Mouse (Mus musculus) embryo, embryonic 9.5 days (tissue): ENCODE results near the gene Cops4.

Source experiments
- DNase-seq: peaks from one replicate; pipeline ENCODE4 v3.0.0-alpha.2; 2017; ENCODE audit errors: extremely low spot score

The Cops4 gene

DNA sequence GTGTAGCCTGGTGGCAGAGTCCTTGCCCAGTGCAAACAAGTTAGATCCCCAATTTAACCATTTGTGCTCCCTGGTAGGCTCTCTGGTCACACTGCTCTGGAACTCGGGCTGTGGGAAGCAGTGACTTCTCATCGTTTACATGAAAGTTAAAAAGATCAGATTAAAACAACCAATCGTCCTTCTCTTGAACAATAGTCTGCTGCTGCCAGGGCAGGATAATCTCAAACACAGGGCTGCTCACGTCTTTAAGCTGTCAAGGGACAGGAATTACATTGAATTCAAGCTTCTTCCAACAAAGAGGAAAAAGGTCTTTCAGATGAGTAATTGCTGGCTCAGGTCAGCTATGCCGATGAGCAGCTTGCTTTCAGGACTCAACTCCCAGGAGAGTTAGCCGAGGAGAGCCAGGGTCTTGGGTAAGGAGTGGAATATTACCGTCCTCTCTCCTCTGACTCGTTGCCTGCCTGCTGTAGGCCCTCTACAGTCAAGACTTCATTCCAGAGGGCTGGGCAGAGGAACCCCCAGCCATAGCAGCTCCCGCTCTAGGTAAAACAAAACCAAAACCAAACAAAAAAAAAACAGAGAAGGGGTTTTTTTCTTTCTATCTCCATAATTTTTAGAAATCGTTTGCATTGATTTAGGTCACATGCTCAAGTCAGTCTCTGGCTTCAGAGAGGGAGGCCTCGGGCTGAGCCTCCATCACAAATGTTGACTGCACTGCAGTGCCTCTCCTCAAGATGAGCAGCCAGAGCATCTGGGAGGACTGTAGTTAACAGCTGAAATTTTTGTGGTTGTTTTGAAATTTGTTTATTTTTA, 63.7 kb downstream of the Cops4 start:
- no peak for DNase-seq

DNA sequence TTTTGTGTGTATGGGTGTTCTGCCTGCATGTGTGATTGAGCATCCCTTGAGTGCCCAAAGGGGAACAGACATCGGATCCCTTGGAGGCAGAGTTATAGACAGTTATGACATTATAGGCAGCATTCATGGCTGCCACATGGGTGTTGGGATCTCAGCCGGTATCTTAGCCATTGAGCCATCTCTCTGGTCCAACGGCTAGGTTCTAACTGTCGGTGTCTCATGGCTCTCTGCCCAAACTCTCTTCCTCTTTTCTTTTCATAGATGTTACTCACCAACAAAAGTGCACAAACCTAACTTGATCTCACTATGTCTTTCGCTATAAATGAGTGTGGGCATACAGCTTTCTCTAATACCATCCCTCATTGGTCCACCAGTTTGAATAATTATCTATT, 64.3 kb downstream of the Cops4 start:
- no peak for DNase-seq

DNA sequence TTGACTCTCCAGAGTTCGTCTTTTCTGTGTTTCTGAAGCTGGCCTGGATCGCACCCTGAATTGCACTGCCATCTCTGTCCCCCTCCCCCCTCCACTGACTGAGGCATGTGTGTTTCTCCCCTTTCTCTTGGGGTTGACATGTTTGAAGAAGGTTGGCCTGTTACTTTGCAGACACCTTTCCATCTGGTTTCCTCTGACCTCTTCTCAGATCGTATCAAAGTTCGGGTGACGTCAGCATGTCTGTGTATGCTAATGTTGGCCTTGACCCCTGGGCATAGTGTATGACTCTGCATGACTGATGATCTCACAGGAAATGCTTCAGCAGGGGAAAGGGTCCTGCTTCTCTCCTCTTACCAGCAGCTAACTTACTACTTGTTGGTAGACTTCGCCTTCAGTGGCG, 65.0 kb downstream of the Cops4 start:
- no peak for DNase-seq

DNA sequence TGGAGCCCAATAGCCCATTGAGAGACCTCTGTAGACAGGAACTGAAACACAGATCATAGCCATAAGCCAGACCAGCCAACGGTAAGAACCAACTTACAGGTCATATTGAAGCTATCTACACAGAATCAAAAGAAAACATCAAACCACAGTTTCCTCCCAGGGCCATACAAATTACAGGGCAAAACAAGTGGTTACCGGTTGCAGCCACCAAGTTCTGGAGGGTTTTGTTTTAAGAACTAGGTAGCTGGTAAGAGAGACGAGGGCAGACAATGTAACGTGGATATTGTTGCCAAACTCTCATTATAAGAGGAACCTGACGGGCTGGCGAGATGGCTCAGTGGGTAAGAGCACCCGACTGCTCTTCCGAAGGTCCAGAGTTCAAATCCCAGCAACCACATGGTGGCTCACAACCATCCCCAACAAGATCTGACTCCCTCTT, 67.1 kb downstream of the Cops4 start:
- DNase-seq = no peak

DNA sequence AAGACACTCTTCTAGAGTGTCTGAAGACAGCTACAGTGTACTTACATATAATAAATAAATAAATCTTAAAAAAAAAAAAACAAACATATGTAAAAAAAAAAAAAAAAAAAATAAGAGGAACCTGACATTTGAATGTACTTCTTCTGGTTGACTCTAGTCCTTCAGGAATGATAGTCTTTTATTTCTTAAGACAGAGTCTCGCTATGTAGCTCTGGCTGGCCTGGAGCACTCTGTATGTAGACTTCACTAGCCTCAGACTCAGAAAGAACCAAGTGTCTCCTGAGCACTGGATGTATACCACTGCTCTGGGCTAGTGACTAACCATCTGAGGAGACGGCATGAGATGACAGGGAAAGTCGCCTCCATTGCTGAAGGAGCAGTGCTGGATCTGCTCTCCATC, 67.5 kb downstream of the Cops4 start:
- no peak for DNase-seq

DNA sequence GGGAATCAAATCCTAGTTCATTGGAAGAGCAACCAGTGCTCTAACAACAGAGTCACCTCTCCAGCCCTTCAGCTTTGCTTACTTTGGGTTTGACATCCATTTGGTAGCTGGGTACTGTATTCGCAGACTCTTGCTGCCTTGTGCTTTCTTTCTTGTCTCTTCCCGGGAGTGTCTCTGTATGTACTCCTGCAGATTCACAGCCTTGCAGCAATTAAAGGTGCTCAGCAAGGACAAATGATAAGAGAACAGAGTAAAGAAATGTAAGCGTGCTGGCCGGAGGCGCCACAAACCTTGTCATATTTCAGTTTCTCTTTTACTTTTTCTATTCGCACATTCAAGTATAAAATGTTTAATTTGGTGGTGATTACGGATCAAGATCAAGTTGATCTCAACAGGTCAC, 69.0 kb downstream of the Cops4 start:
- DNase-seq = no peak

DNA sequence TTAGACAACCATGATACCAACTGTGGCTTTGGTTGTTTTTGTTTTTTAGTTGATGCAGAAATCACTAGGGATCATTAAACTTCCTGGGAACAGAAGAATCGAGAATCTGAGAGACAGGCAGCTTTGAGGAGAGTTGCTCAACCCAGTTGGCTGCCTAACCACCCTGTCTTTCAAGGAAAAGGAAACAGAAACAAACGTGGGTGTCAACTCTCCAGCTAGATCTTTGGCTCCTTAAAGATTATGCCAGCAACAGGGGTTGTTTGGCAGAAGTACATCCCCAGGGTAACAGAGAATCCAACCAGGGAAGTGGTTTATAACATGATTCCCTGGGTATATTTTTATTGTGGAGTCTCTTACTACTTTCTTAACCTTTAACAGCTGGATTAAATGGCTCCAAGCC, 69.5 kb downstream of the Cops4 start:
- no peak for DNase-seq

DNA sequence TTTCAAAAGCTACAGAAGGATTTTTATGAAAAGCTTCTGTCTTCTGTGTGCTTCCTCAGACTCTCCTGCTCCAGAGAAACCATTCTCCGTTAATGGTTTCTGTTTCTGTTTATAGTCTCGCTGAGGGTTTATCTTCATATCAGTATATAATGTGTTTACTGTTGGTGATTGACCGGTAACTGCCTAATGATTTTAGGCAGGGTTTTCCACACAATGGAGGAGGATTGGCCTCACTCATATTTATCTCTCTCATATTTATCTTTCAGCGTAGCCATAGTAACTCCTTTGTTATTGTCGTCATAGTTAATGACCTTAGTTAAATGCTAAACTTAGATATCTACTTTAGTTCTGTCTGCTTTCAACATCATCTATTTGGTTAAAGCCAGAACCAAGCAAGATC, 72.4 kb downstream of the Cops4 start:
- no peak for DNase-seq

DNA sequence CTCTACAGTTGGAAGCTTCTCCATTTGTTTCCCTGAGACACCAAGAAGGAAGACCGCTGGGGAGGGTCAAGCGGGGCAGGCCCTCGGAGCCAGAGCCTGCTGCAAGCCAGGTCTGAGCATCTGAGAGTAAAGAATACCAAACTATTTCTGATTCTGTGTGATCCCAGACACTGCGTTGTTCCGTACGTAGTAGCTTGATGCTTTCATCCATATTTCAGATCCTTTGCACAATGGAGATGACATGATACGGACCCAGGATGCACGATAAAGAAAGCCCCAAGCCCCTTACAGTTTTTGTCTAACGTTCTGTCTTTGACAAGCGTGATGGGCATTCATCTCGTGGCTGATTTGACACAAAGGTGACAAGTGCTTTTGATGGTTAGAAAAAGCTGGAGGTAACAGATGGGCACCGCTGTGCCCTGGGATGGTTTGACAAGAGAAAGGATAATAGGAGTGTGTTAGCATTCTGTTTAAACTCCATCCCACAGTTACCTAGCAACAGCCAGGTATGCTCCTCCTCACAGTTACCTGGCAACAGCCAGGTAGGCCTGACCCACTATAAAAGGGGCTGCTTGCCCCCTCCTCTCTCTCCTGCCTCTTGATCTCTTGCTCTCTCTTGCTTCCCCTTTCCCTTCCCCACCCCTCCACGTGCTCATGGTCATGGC, 76.8 kb downstream of the Cops4 start:
- no peak for DNase-seq

DNA sequence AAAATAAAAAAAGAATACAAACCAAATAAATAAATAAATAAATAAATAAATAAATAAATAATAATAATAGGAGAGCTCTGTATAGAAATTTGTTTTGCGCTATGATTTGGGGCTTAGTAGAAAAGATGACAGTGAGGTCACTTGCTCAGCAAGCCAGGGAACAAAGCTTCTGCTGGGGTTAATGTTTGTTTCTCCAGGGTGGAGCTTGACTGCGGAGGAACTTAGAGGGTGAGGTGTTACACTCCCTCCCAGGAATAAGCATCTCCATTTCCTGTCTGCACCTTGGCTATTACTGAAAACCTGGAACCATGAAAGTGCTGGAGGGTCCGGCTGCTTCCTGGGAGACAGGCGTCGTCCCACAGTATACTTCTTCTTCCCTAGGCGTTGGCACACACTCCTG, 77.9 kb downstream of the Cops4 start:
- no peak for DNase-seq
